Mouse (Mus musculus) left cerebral cortex, adult 2 months (tissue): Measurements from ENCODE around the gene Kdm6a. TPM values are rescaled to one million over a fixed set of nuclear protein-coding genes. Genes with fewer than 3 reads are reported as not detected.

ENCODE experiments used
- DNase-seq, 2 experiments: peaks; one replicate each; pipeline ENCODE4 v3.0.0; 2021 to 2022; ENCODE audit warnings: low spot score in 2 of 2, mixed read lengths in 1 of 2; ENCODE audit errors: extremely low spot score in 1 of 2
- H3K27ac ChIP-seq: fragments of 200-600 bp; 2 replicates; pipeline ENCODE4 v1.8.1; 2022
- H3K4me3 ChIP-seq: fragments of 200-600 bp; 2 replicates; pipeline ENCODE4 v1.8.1; 2022
- CTCF ChIP-seq: fragments of 200-600 bp; IDR thresholded peaks from 2 replicates; pipeline ENCODE4 v1.8.1; 2022; ENCODE audit warnings: antibody characterized with exemption, mild to moderate bottlenecking, moderate library complexity
- intact Hi-C: fragments of 180-260 bp; cut with DNase I; formaldehyde crosslinking; loops from one replicate; pipeline ENCODE4 v1.15.1; 2025
- total RNA-seq, 2 experiments: library from RNA; stranded (reverse); gene quantifications; 2 replicates each; pipeline ENCODE4 v1.2.3; 2021

Kdm6a gene
- total RNA-seq, 2 experiments from 2014 or later, result 45.8 to 47.7 TPM

GRCm38 (mm10) chrX:18177803-18178202, 15.4 kb downstream of the Kdm6a start:
- TF ChIP-seq CTCF, result no peak
- Histone ChIP-seq H3K4me3 (no peak overlapping the region), H3K27ac (no peak overlapping the region)
- intact Hi-C loops, result no loop called here
- DNase-seq, result no peak

- no peak for TF ChIP-seq CTCF
- H3K4me3 ChIP-seq, result no peak overlapping the region
- no peak for DNase-seq
- H3K27ac ChIP-seq, result no peak overlapping the region
- intact Hi-C loops, result no loop called here
These were observed 17.1 kb downstream of the Kdm6a start for GRCm38 (mm10) chrX:18179492-18179891.

- intact Hi-C loops, result no loop called here
- no peak for TF ChIP-seq CTCF
- no peak overlapping the region for H3K4me3 ChIP-seq
- H3K27ac ChIP-seq, result no peak overlapping the region
- DNase-seq, result no peak
These were observed 24.8 kb downstream of the Kdm6a start for GRCm38 (mm10) chrX:18187203-18187602.

- no peak for DNase-seq
- H3K4me3 ChIP-seq, result no peak overlapping the region
- intact Hi-C loops, result no loop called here
- no peak overlapping the region for H3K27ac ChIP-seq
- no peak for TF ChIP-seq CTCF
These were observed 25.9 kb downstream of the Kdm6a start for GRCm38 (mm10) chrX:18188293-18188692.

GRCm38 (mm10) chrX:18239572-18239971, 77.2 kb downstream of the Kdm6a start:
- Histone ChIP-seq H3K27ac (no peak overlapping the region), H3K4me3 (no peak overlapping the region)
- DNase-seq, result no peak
- no peak for TF ChIP-seq CTCF
- intact Hi-C loops, result no loop called here

- Histone ChIP-seq H3K27ac (no peak overlapping the region), H3K4me3 (no peak overlapping the region)
- intact Hi-C loops, result loop anchor here (10.0 kb wide), 1 partner anchor 194 kb away; no protein-coding TSS in a partner anchor
- DNase-seq, result no peak
- no peak for TF ChIP-seq CTCF
These were observed 88.2 kb downstream of the Kdm6a start for GRCm38 (mm10) chrX:18250621-18251020.

GRCm38 (mm10) chrX:18254767-18255166, 92.4 kb downstream of the Kdm6a start:
- Histone ChIP-seq H3K27ac (no peak overlapping the region), H3K4me3 (no peak overlapping the region)
- intact Hi-C loops, result loop anchor here (2.0 to 10.0 kb wide), 3 partner anchors 92 to 1360 kb away; partner anchors contain the start of gene Kdm6a
- DNase-seq, result peak; percentile 26 to 33
- TF ChIP-seq CTCF, result peak; percentile 90

GRCm38 (mm10) chrX:18258238-18258809, 95.9 kb downstream of the Kdm6a start:
- Histone ChIP-seq H3K4me3 (no peak overlapping the region), H3K27ac (no peak overlapping the region)
- TF ChIP-seq CTCF, result no peak
- intact Hi-C loops, result loop anchor here (10.0 kb wide), 1 partner anchor 186 kb away; no protein-coding TSS in a partner anchor
- DNase-seq, result no peak

- no peak for TF ChIP-seq CTCF
- no peak overlapping the region for H3K4me3 ChIP-seq
- H3K27ac ChIP-seq, result no peak overlapping the region
- intact Hi-C loops, result no loop called here
- DNase-seq, result no peak
These were observed 116.2 kb downstream of the Kdm6a start for GRCm38 (mm10) chrX:18278561-18278960.

- no peak for DNase-seq
- intact Hi-C loops, result loop anchor here (10.0 kb wide), 1 partner anchor 165 kb away; no protein-coding TSS in a partner anchor
- Histone ChIP-seq H3K4me3 (no peak overlapping the region), H3K27ac (no peak overlapping the region)
- TF ChIP-seq CTCF, result no peak
These were observed 117.8 kb downstream of the Kdm6a start for GRCm38 (mm10) chrX:18280134-18280533.

Other genes with a start within 250 kb of the Kdm6a start
- gene Dusp21, start 16.7 kb upstream of the Kdm6a start, total RNA-seq, result not detected